Mouse (Mus musculus): ENCODE data around the gene Shb. TPM values are rescaled to one million over a fixed set of nuclear protein-coding genes. Genes with fewer than 3 reads are reported as not detected.

The Shb gene
- total and polyA plus RNA-seq, 2 experiments, result 17.1 to 42.1 TPM

GRCm38 (mm10) chr4:45464528-45464927 lies 67.7 kb downstream of the Shb start:
- Histone ChIP-seq H3K27me3 (ENCODE audit: control insufficient read depth, insufficient read depth, low read length) (no peaks in the 10 kb centered on the region), H3K4me3 (ENCODE audit: insufficient read depth, low read depth, low read length) (no peak overlapping the region), H3K4me1 (ENCODE audit: control insufficient read depth, insufficient read depth, low read length) (peaks cover 52% of the 10 kb centered on the region), H3K27ac (replicated peaks; ENCODE audit: insufficient read depth, low read depth, low read length) (0 out of 2 replicates have a peak overlapping the region, but pooled peaks have one; percentile 2), H3K79me2 (ENCODE audit: control insufficient read depth, insufficient read depth, low read length) (peaks cover 38% of the 10 kb centered on the region; the same call in 1 of the 2 replicates), H3K36me3 (ENCODE audit: control insufficient read depth, insufficient read depth, low read length) (no peaks in the 10 kb centered on the region), H3K9ac (ENCODE audit: low read depth, low read length) (no peak overlapping the region)
- no peak for DNase-seq (ENCODE audit: extremely low read depth, low read depth, low spot score)
- TF ChIP-seq POLR2A (IDR thresholded peaks at IDR 0.05; ENCODE audit: extremely low read depth, insufficient read depth, low read length) (no peak), CTCF (IDR thresholded peaks at IDR 0.05; ENCODE audit: low read depth, low read length) (no peak)
- WGBS, result 70% methylated on average over 12 of the region's 12 CpGs

GRCm38 (mm10) chr4:45464123-45464522 lies 68.1 kb downstream of the Shb start:
- peaks cover 38% of the 10 kb centered on the region; the same call in 1 of the 2 replicates for H3K79me2 ChIP-seq (ENCODE audit: control insufficient read depth, insufficient read depth, low read length)
- 44% methylated on average over 3 of the region's 3 CpGs for WGBS
- no peaks in the 10 kb centered on the region for H3K36me3 ChIP-seq (ENCODE audit: control insufficient read depth, insufficient read depth, low read length)
- H3K4me1 ChIP-seq (ENCODE audit: control insufficient read depth, insufficient read depth, low read length), result peaks cover 48% of the 10 kb centered on the region
- no peak overlapping the region for H3K9ac ChIP-seq (ENCODE audit: low read depth, low read length)
- no peaks in the 10 kb centered on the region for H3K27me3 ChIP-seq (ENCODE audit: control insufficient read depth, insufficient read depth, low read length)
- peak; percentile 77 for DNase-seq (ENCODE audit: extremely low read depth, low read depth, low spot score)
- no peak for TF ChIP-seq POLR2A (IDR thresholded peaks at IDR 0.05; ENCODE audit: extremely low read depth, insufficient read depth, low read length)
- no peak for TF ChIP-seq CTCF (IDR thresholded peaks at IDR 0.05; ENCODE audit: low read depth, low read length)
- H3K27ac ChIP-seq (replicated peaks; ENCODE audit: insufficient read depth, low read depth, low read length), result 0 out of 2 replicates have a peak overlapping the region, but pooled peaks have one; percentile 0
- no peak overlapping the region for H3K4me3 ChIP-seq (ENCODE audit: insufficient read depth, low read depth, low read length)

- Histone ChIP-seq H3K36me3 (ENCODE audit: control insufficient read depth, insufficient read depth, low read length) (peaks cover 3% of the 10 kb centered on the region; the same call in 1 of the 2 replicates), H3K79me2 (ENCODE audit: control insufficient read depth, insufficient read depth, low read length) (peaks cover 52% of the 10 kb centered on the region; the same call in 1 of the 2 replicates), H3K27me3 (ENCODE audit: control insufficient read depth, insufficient read depth, low read length) (no peaks in the 10 kb centered on the region), H3K27ac (replicated peaks; ENCODE audit: insufficient read depth, low read depth, low read length) (peak overlapping the region; percentile 84), H3K4me3 (ENCODE audit: insufficient read depth, low read depth, low read length) (no peak overlapping the region), H3K9ac (ENCODE audit: low read depth, low read length) (no peak overlapping the region), H3K4me1 (ENCODE audit: control insufficient read depth, insufficient read depth, low read length) (peaks cover 40% of the 10 kb centered on the region)
- TF ChIP-seq POLR2A (IDR thresholded peaks at IDR 0.05; ENCODE audit: extremely low read depth, insufficient read depth, low read length) (no peak), CTCF (IDR thresholded peaks at IDR 0.05; ENCODE audit: low read depth, low read length) (no peak)
- 66% methylated on average over 5 of the region's 5 CpGs for WGBS
- no peak for DNase-seq (ENCODE audit: extremely low read depth, low read depth, low spot score)
These were observed 69.6 kb downstream of the Shb start for GRCm38 (mm10) chr4:45462628-45463027.

- no peaks in the 10 kb centered on the region for H3K27me3 ChIP-seq (ENCODE audit: control insufficient read depth, insufficient read depth, low read length)
- H3K79me2 ChIP-seq (ENCODE audit: control insufficient read depth, insufficient read depth, low read length), result peaks cover 53% of the 10 kb centered on the region; the same call in 1 of the 2 replicates
- no peak overlapping the region for H3K4me3 ChIP-seq (ENCODE audit: insufficient read depth, low read depth, low read length)
- peak overlapping the region; percentile 84 for H3K27ac ChIP-seq (replicated peaks; ENCODE audit: insufficient read depth, low read depth, low read length)
- H3K4me1 ChIP-seq (ENCODE audit: control insufficient read depth, insufficient read depth, low read length), result peaks cover 37% of the 10 kb centered on the region
- peak overlapping the region; percentile 47 for H3K9ac ChIP-seq (ENCODE audit: low read depth, low read length)
- TF ChIP-seq POLR2A (IDR thresholded peaks at IDR 0.05; ENCODE audit: extremely low read depth, insufficient read depth, low read length), result no peak
- TF ChIP-seq CTCF (IDR thresholded peaks at IDR 0.05; ENCODE audit: low read depth, low read length), result no peak
- WGBS, result 12% methylated on average over 7 of the region's 7 CpGs
- peaks cover 6% of the 10 kb centered on the region; the same call in 1 of the 2 replicates for H3K36me3 ChIP-seq (ENCODE audit: control insufficient read depth, insufficient read depth, low read length)
- DNase-seq (ENCODE audit: extremely low read depth, low read depth, low spot score), result peak; percentile 91
These were observed 70.6 kb downstream of the Shb start for GRCm38 (mm10) chr4:45461661-45462060.

- 79% methylated on average over 9 of the region's 9 CpGs for WGBS
- peaks cover 6% of the 10 kb centered on the region; the same call in 1 of the 2 replicates for H3K36me3 ChIP-seq (ENCODE audit: control insufficient read depth, insufficient read depth, low read length)
- no peaks in the 10 kb centered on the region for H3K27me3 ChIP-seq (ENCODE audit: control insufficient read depth, insufficient read depth, low read length)
- no peak overlapping the region for H3K4me3 ChIP-seq (ENCODE audit: insufficient read depth, low read depth, low read length)
- peaks cover 37% of the 10 kb centered on the region; the same call in 1 of the 2 replicates for H3K79me2 ChIP-seq (ENCODE audit: control insufficient read depth, insufficient read depth, low read length)
- no peak overlapping the region for H3K9ac ChIP-seq (ENCODE audit: low read depth, low read length)
- TF ChIP-seq CTCF (IDR thresholded peaks at IDR 0.05; ENCODE audit: low read depth, low read length) (no peak), POLR2A (IDR thresholded peaks at IDR 0.05; ENCODE audit: extremely low read depth, insufficient read depth, low read length) (no peak)
- DNase-seq (ENCODE audit: extremely low read depth, low read depth, low spot score), result no peak
- no peak overlapping the region for H3K27ac ChIP-seq (replicated peaks; ENCODE audit: insufficient read depth, low read depth, low read length)
- H3K4me1 ChIP-seq (ENCODE audit: control insufficient read depth, insufficient read depth, low read length), result peaks cover 35% of the 10 kb centered on the region
These were observed 72.9 kb downstream of the Shb start for GRCm38 (mm10) chr4:45459375-45459774.

- 86% methylated on average over 2 of the region's 2 CpGs for WGBS
- peaks cover 33% of the 10 kb centered on the region; the same call in 1 of the 2 replicates for H3K79me2 ChIP-seq (ENCODE audit: control insufficient read depth, insufficient read depth, low read length)
These were observed 74.7 kb downstream of the Shb start for GRCm38 (mm10) chr4:45457543-45457942.

More at GRCm38 (mm10) chr4:45457543-45457942, 74.7 kb downstream of the Shb start:
- Histone ChIP-seq H3K4me1 (ENCODE audit: control insufficient read depth, insufficient read depth, low read length) (peaks cover 37% of the 10 kb centered on the region), H3K4me3 (ENCODE audit: insufficient read depth, low read depth, low read length) (no peak overlapping the region), H3K27ac (replicated peaks; ENCODE audit: insufficient read depth, low read depth, low read length) (peak overlapping the region; percentile 14; the same call in 1 of the 2 replicates), H3K27me3 (ENCODE audit: control insufficient read depth, insufficient read depth, low read length) (no peaks in the 10 kb centered on the region), H3K9ac (ENCODE audit: low read depth, low read length) (no peak overlapping the region), H3K36me3 (ENCODE audit: control insufficient read depth, insufficient read depth, low read length) (peaks cover 6% of the 10 kb centered on the region; the same call in 1 of the 2 replicates)
- no peak for TF ChIP-seq POLR2A (IDR thresholded peaks at IDR 0.05; ENCODE audit: extremely low read depth, insufficient read depth, low read length)
- no peak for TF ChIP-seq CTCF (IDR thresholded peaks at IDR 0.05; ENCODE audit: low read depth, low read length)
- DNase-seq (ENCODE audit: extremely low read depth, low read depth, low spot score), result no peak

Measured in liver, adult 2 months (tissue).